Mouse (Mus musculus) hindbrain, embryonic 11.5 days (tissue): Measurements from ENCODE around the gene A3galt2. TPM values are rescaled to one million over a fixed set of nuclear protein-coding genes. Genes with fewer than 3 reads are reported as not detected.

Experiments used
- ATAC-seq: fragments of 200-750 bp; cut with Nextera tagmentation; 2 replicates; pipeline ENCODE4 v1.8.0; 2017; ENCODE audit warnings: mild to moderate bottlenecking, moderate TSS enrichment, moderate library complexity; ENCODE audit not compliant: low FRiP score
- DNase-seq: peaks from one replicate; pipeline ENCODE4 v3.0.0-alpha.2; 2015; ENCODE audit warnings: low spot score
- H3K27ac ChIP-seq: fragments of 300-500 bp; sonication (generic); 2 replicates; pipeline ENCODE4 v1.5.1; 2014; ENCODE audit warnings: mild to moderate bottlenecking, low read depth, low read length
- H3K27me3 ChIP-seq: fragments of 300-500 bp; sonication (generic); 2 replicates; pipeline ENCODE4 v1.6.1; 2014; ENCODE audit warnings: mild to moderate bottlenecking, low read length, moderate library complexity, mixed read lengths; ENCODE audit not compliant: control insufficient read depth, insufficient read depth
- H3K36me3 ChIP-seq: fragments of 300-500 bp; sonication (generic); 2 replicates; pipeline ENCODE4 v1.6.1; 2014; ENCODE audit warnings: mild to moderate bottlenecking, low read length, moderate library complexity, mixed read lengths; ENCODE audit not compliant: control insufficient read depth, insufficient read depth
- H3K4me1 ChIP-seq: fragments of 300-500 bp; sonication (generic); replicated peaks from 2 replicates; pipeline ENCODE4 v1.6.1; 2014; ENCODE audit warnings: low read length, mixed read lengths; ENCODE audit not compliant: control insufficient read depth, insufficient read depth
- H3K4me2 ChIP-seq: fragments of 300-500 bp; sonication (generic); replicated peaks from 2 replicates; pipeline ENCODE4 v1.6.1; 2014; ENCODE audit warnings: mild to moderate bottlenecking, low read depth, low read length
- H3K4me3 ChIP-seq: fragments of 300-500 bp; sonication (generic); 2 replicates; pipeline ENCODE4 v1.5.1; 2014; ENCODE audit warnings: low read depth, low read length
- H3K9ac ChIP-seq: fragments of 300-500 bp; sonication (generic); 2 replicates; pipeline ENCODE4 v1.6.1; 2014; ENCODE audit warnings: low read depth, low read length
- H3K9me3 ChIP-seq: fragments of 300-500 bp; sonication (generic); 2 replicates; pipeline ENCODE4 v1.6.1; 2016; ENCODE audit warnings: low read length; ENCODE audit not compliant: control insufficient read depth
- WGBS: fragments of 180-500 bp; shearing (Covaris S2); extraction: QIAGEN DNeasy Blood & Tissue Kit; methylation state at CpG from one replicate; pipeline ENCODE4 v1.1.7; 2014; 5-methylcytosine and 5-hydroxymethylcytosine counted together
- polyA plus RNA-seq: library from polyadenylated mRNA; unstranded; fragments of >200 nt; fragmentation: Nextera tagmentation; extraction: Ambion mirVana; gene quantifications from 2 replicates; pipeline ENCODE4 v1.2.1, GENCODE M21; 2014

A3galt2 gene
- polyA plus RNA-seq, 1 experiment from 2014 or later: 0.51 TPM

- no peaks in the 10 kb centered on the region for H3K27me3 ChIP-seq
- no peak overlapping the region for H3K4me3 ChIP-seq
- no peak for DNase-seq
- no peak overlapping the region for H3K27ac ChIP-seq
- H3K9me3 ChIP-seq: no peaks in the 10 kb centered on the region
- H3K4me2 ChIP-seq: no peak overlapping the region
- H3K36me3 ChIP-seq: peaks cover 14% of the 10 kb centered on the region
- no peaks in the 10 kb centered on the region for H3K4me1 ChIP-seq
- H3K9ac ChIP-seq: no peak overlapping the region
- 98% methylated on average over 4 of the region's 4 CpGs for WGBS
- ATAC-seq: no peak
Observed at GRCm38 (mm10) chr4:128788108-128788507, 32.9 kb downstream of the A3galt2 start.

- ATAC-seq: no peak
- WGBS: 51% methylated on average over 18 of the region's 18 CpGs
- peaks cover 12% of the 10 kb centered on the region; the same call in 1 of the 2 replicates for H3K36me3 ChIP-seq
Observed at GRCm38 (mm10) chr4:128789646-128790045, 34.5 kb downstream of the A3galt2 start.

GRCm38 (mm10) chr4:128793710-128794109 lies 38.5 kb downstream of the A3galt2 start:
- no peak overlapping the region for H3K4me3 ChIP-seq
- no peak overlapping the region for H3K27ac ChIP-seq
- H3K9ac ChIP-seq: no peak overlapping the region
- H3K9me3 ChIP-seq: no peaks in the 10 kb centered on the region
- H3K36me3 ChIP-seq: no peaks in the 10 kb centered on the region; the same call in 1 of the 2 replicates
- H3K27me3 ChIP-seq: no peaks in the 10 kb centered on the region
- H3K4me2 ChIP-seq: no peak overlapping the region
- peaks cover 5% of the 10 kb centered on the region for H3K4me1 ChIP-seq
- DNase-seq (no peak), ATAC-seq (no peak)
- 75% methylated on average over 1 of the region's 1 CpGs for WGBS

More at GRCm38 (mm10) chr4:128789646-128790045, 34.5 kb downstream of the A3galt2 start:
- Histone ChIP-seq H3K9me3 (no peaks in the 10 kb centered on the region), H3K4me3 (no peak overlapping the region), H3K27ac (no peak overlapping the region), H3K4me2 (no peak overlapping the region), H3K4me1 (no peaks in the 10 kb centered on the region), H3K9ac (no peak overlapping the region), H3K27me3 (no peaks in the 10 kb centered on the region)
- DNase-seq: no peak

GRCm38 (mm10) chr4:128794198-128794597 lies 39.0 kb downstream of the A3galt2 start:
- Histone ChIP-seq H3K27ac (no peak overlapping the region), H3K4me3 (no peak overlapping the region), H3K4me2 (no peak overlapping the region), H3K36me3 (no peaks in the 10 kb centered on the region; the same call in 1 of the 2 replicates), H3K27me3 (no peaks in the 10 kb centered on the region), H3K4me1 (peaks cover 9% of the 10 kb centered on the region), H3K9ac (no peak overlapping the region), H3K9me3 (no peaks in the 10 kb centered on the region)
- WGBS: 91% methylated on average over 8 of the region's 8 CpGs
- ATAC-seq (no peak), DNase-seq (no peak)

- no peak overlapping the region for H3K4me3 ChIP-seq
- no peaks in the 10 kb centered on the region for H3K27me3 ChIP-seq
- peaks cover 9% of the 10 kb centered on the region for H3K4me1 ChIP-seq
- H3K9me3 ChIP-seq: no peaks in the 10 kb centered on the region
- no peaks in the 10 kb centered on the region for H3K36me3 ChIP-seq
- H3K4me2 ChIP-seq: no peak overlapping the region
- 4% methylated on average over 8 of the region's 9 CpGs for WGBS
- no peak overlapping the region for H3K9ac ChIP-seq
- peak overlapping the region; percentile 31 for H3K27ac ChIP-seq
- ATAC-seq (peak; percentile 69), DNase-seq (peak; percentile 76)
Observed at GRCm38 (mm10) chr4:128795596-128795995, 40.4 kb downstream of the A3galt2 start.

- H3K4me2 ChIP-seq: no peak overlapping the region
- peaks cover 9% of the 10 kb centered on the region for H3K4me1 ChIP-seq
- WGBS: 51% methylated on average over 8 of the region's 8 CpGs
- no peak overlapping the region for H3K9ac ChIP-seq
- no peak for DNase-seq
- H3K27me3 ChIP-seq: no peaks in the 10 kb centered on the region
- no peak overlapping the region for H3K27ac ChIP-seq
- no peak for ATAC-seq
- H3K4me3 ChIP-seq: no peak overlapping the region
- H3K9me3 ChIP-seq: no peaks in the 10 kb centered on the region
- H3K36me3 ChIP-seq: no peaks in the 10 kb centered on the region
Observed at GRCm38 (mm10) chr4:128796788-128797187, 41.6 kb downstream of the A3galt2 start.

- H3K27ac ChIP-seq: no peak overlapping the region
- H3K4me1 ChIP-seq: peaks cover 17% of the 10 kb centered on the region
- no peaks in the 10 kb centered on the region for H3K9me3 ChIP-seq
- 62% methylated on average over 9 of the region's 9 CpGs for whole genome bisulfite sequencing
- no peak for DNase-seq
- no peak overlapping the region for H3K9ac ChIP-seq
- ATAC-seq: no peak
- H3K4me3 ChIP-seq: no peak overlapping the region
- no peaks in the 10 kb centered on the region for H3K36me3 ChIP-seq
- H3K4me2 ChIP-seq: no peak overlapping the region
- no peaks in the 10 kb centered on the region for H3K27me3 ChIP-seq
Observed at GRCm38 (mm10) chr4:128801675-128802465, 46.7 kb downstream of the A3galt2 start.

- peak overlapping the region; percentile 12 for H3K9ac ChIP-seq
- no peaks in the 10 kb centered on the region for H3K36me3 ChIP-seq
- no peaks in the 10 kb centered on the region for H3K9me3 ChIP-seq
- DNase-seq: no peak
- 54% methylated on average over 5 of the region's 5 CpGs for WGBS
- peak overlapping the region; percentile 83 for H3K4me2 ChIP-seq
- no peak overlapping the region; the same call in 1 of the 2 replicates for H3K4me3 ChIP-seq
- no peak for ATAC-seq
- H3K27me3 ChIP-seq: no peaks in the 10 kb centered on the region
- peaks cover 17% of the 10 kb centered on the region for H3K4me1 ChIP-seq
- no peak overlapping the region for H3K27ac ChIP-seq
Observed at GRCm38 (mm10) chr4:128803569-128803968, 48.4 kb downstream of the A3galt2 start.
